Mouse (Mus musculus) kidney, adult 2 months (tissue): Measurements from ENCODE around the gene Zp3. TPM values are rescaled to one million over a fixed set of nuclear protein-coding genes. Genes with fewer than 3 reads are reported as not detected.

Experiments
- DNase-seq: peaks from one replicate; pipeline ENCODE4 v3.0.0; 2021
- H3K27ac ChIP-seq: fragments of 200-500 bp; 2 replicates; pipeline ENCODE4 v1.5.1; 2012; ENCODE audit warnings: low read depth, low read length, control low read depth, inconsistent platforms; ENCODE audit not compliant: insufficient read depth
- H3K27me3 ChIP-seq: fragments of 200-500 bp; replicated peaks from 2 replicates; pipeline ENCODE4 v1.6.1; 2012; ENCODE audit warnings: mild to moderate bottlenecking, moderate library complexity, low read length, inconsistent platforms; ENCODE audit not compliant: control insufficient read depth, insufficient read depth
- H3K36me3 ChIP-seq: fragments of 200-500 bp; 2 replicates; pipeline ENCODE4 v1.6.1; 2012; ENCODE audit warnings: mild to moderate bottlenecking, moderate library complexity, low read length, inconsistent platforms; ENCODE audit not compliant: control insufficient read depth, insufficient read depth
- H3K4me1 ChIP-seq: fragments of 200-500 bp; 2 replicates; pipeline ENCODE4 v1.6.1; 2011; ENCODE audit warnings: low read length; ENCODE audit not compliant: control insufficient read depth, insufficient read depth
- H3K4me3 ChIP-seq: fragments of 200-500 bp; 2 replicates; pipeline ENCODE4 v1.5.1; 2011; ENCODE audit warnings: mild to moderate bottlenecking, low read depth, low read length, control low read depth; ENCODE audit not compliant: insufficient read depth
- CTCF ChIP-seq: fragments of 200-500 bp; conservative IDR thresholded peaks from 2 replicates; pipeline ENCODE4 v1.5.1; 2011; ENCODE audit warnings: low read depth, mild to moderate bottlenecking, control low read depth, low read length, moderate library complexity, mixed read lengths; ENCODE audit not compliant: insufficient read depth, insufficient read length
- POLR2A ChIP-seq: fragments of 200-500 bp; IDR thresholded peaks from one replicate; pipeline ENCODE4 v1.6.1; 2011; ENCODE audit warnings: low read depth, low read length, control low read depth
- WGBS: fragments of 180-500 bp; shearing (Covaris S2); methylation state at CpG from one replicate; pipeline ENCODE4 v1.1.7; 2018; 5-methylcytosine and 5-hydroxymethylcytosine counted together
- polyA plus RNA-seq: library from polyadenylated mRNA; depleted of rRNA; stranded (reverse); fragments of >200 nt; gene quantifications from 2 replicates; pipeline ENCODE4 v1.2.3, GENCODE M21; 2012

The Zp3 gene
- polyA plus RNA-seq, 1 experiment: 0.08 TPM

GRCm38 (mm10) chr5:135952830-135953229 lies 27.1 kb upstream of the Zp3 start:
- no peak overlapping the region for H3K4me3 ChIP-seq
- 81% methylated on average over 2 of the region's 2 CpGs for WGBS

GRCm38 (mm10) chr5:135956300-135957206 lies 23.3 kb upstream of the Zp3 start:
- no peaks in the 10 kb centered on the region for H3K36me3 ChIP-seq
- 70% methylated on average over 9 of the region's 9 CpGs for WGBS
- DNase-seq: no peak
- peak overlapping the region; percentile 96 for H3K27ac ChIP-seq
- H3K4me3 ChIP-seq: no peak overlapping the region
- TF ChIP-seq CTCF (no peak), POLR2A (no peak)
- no peaks in the 10 kb centered on the region for H3K27me3 ChIP-seq
- H3K4me1 ChIP-seq: peaks cover 12% of the 10 kb centered on the region; the same call in 1 of the 2 replicates

More at GRCm38 (mm10) chr5:135952830-135953229, 27.1 kb upstream of the Zp3 start:
- TF ChIP-seq POLR2A: no peak
- no peak for TF ChIP-seq CTCF
- Histone ChIP-seq H3K27ac (no peak overlapping the region), H3K27me3 (no peaks in the 10 kb centered on the region), H3K36me3 (no peaks in the 10 kb centered on the region), H3K4me1 (peaks cover 6% of the 10 kb centered on the region; the same call in 1 of the 2 replicates)
- DNase-seq: no peak

- TF ChIP-seq CTCF (no peak), POLR2A (peak; percentile 83)
- 5% methylated on average over 28 of the region's 28 CpGs for WGBS
- DNase-seq: peak; percentile 99
- Histone ChIP-seq H3K4me3 (peak overlapping the region; percentile 49), H3K27ac (peak overlapping the region; percentile 99), H3K36me3 (no peaks in the 10 kb centered on the region), H3K4me1 (peaks cover 17% of the 10 kb centered on the region; the same call in 1 of the 2 replicates), H3K27me3 (no peaks in the 10 kb centered on the region)
These were observed 22.5 kb upstream of the Zp3 start for GRCm38 (mm10) chr5:135957207-135957974.

GRCm38 (mm10) chr5:135958367-135958766 lies 21.5 kb upstream of the Zp3 start:
- Histone ChIP-seq H3K4me3 (no peak overlapping the region), H3K27ac (peak overlapping the region; percentile 99), H3K36me3 (no peaks in the 10 kb centered on the region), H3K27me3 (no peaks in the 10 kb centered on the region), H3K4me1 (peaks cover 18% of the 10 kb centered on the region; the same call in 1 of the 2 replicates)
- 87% methylated on average over 4 of the region's 4 CpGs for WGBS
- no peak for DNase-seq
- TF ChIP-seq CTCF (no peak), POLR2A (no peak)

- WGBS: 87% methylated on average over 7 of the region's 7 CpGs
- Histone ChIP-seq H3K4me3 (no peak overlapping the region), H3K36me3 (no peaks in the 10 kb centered on the region), H3K27ac (no peak overlapping the region), H3K4me1 (peaks cover 19% of the 10 kb centered on the region; the same call in 1 of the 2 replicates), H3K27me3 (no peaks in the 10 kb centered on the region)
- DNase-seq: no peak
- TF ChIP-seq CTCF (no peak), POLR2A (no peak)
These were observed 20.0 kb upstream of the Zp3 start for GRCm38 (mm10) chr5:135959911-135960310.

- no peak for DNase-seq
- Histone ChIP-seq H3K36me3 (no peaks in the 10 kb centered on the region), H3K27ac (peak overlapping the region; percentile 94; the same call in 1 of the 2 replicates), H3K4me3 (no peak overlapping the region), H3K27me3 (no peaks in the 10 kb centered on the region), H3K4me1 (peaks cover 19% of the 10 kb centered on the region; the same call in 1 of the 2 replicates)
- TF ChIP-seq CTCF: no peak
- TF ChIP-seq POLR2A: no peak
- 96% methylated on average over 15 of the region's 15 CpGs for WGBS
These were observed 18.8 kb upstream of the Zp3 start for GRCm38 (mm10) chr5:135960909-135961635.
